Mouse (Mus musculus) limb, embryonic 10.5 days (tissue): Measurements from ENCODE around the gene Ubp1. TPM values are rescaled to one million over a fixed set of nuclear protein-coding genes. Genes with fewer than 3 reads are reported as not detected.
A peak's percentile ranks its signal among the peaks of the same experiment; 100 is the strongest.
"Not testable (repeated sequence)": the region's sequence is repeated elsewhere in the genome, so short reads cannot be mapped to it uniquely, and the experiment has no call there.

Experiments
- DNase-seq: peaks from one replicate; pipeline ENCODE4 v3.0.0-alpha.2; 2017; ENCODE audit warnings: low spot score
- H3K27ac ChIP-seq: fragments of 300-500 bp; sonication (generic); 2 replicates; pipeline ENCODE4 v1.5.1; 2016; ENCODE audit warnings: mild to moderate bottlenecking
- H3K27me3 ChIP-seq: fragments of 300-500 bp; sonication (generic); 2 replicates; pipeline ENCODE4 v1.6.1; 2016; ENCODE audit warnings: low read depth, mild to moderate bottlenecking; ENCODE audit not compliant: poor library complexity, severe bottlenecking
- H3K36me3 ChIP-seq: fragments of 300-500 bp; sonication (generic); 2 replicates; pipeline ENCODE4 v1.6.1; 2016; ENCODE audit warnings: mild to moderate bottlenecking, moderate library complexity
- H3K4me1 ChIP-seq: fragments of 300-500 bp; sonication (generic); 2 replicates; pipeline ENCODE4 v1.6.1; 2016
- H3K4me3 ChIP-seq: fragments of 300-500 bp; sonication (generic); 2 replicates; pipeline ENCODE4 v1.5.1; 2016; ENCODE audit warnings: mild to moderate bottlenecking, moderate library complexity
- H3K9me3 ChIP-seq: fragments of 300-500 bp; sonication (generic); replicated peaks from 2 replicates; pipeline ENCODE4 v1.6.1; 2016; ENCODE audit warnings: mild to moderate bottlenecking
- WGBS: fragments of 180-500 bp; shearing (Covaris S2); methylation state at CpG from one replicate; pipeline ENCODE4 v1.1.7; 2016; 5-methylcytosine and 5-hydroxymethylcytosine counted together
- polyA plus RNA-seq: library from polyadenylated mRNA; unstranded; fragments of >200 nt; fragmentation: Nextera tagmentation; extraction: Ambion mirVana; gene quantifications from 2 replicates; pipeline ENCODE4 v1.2.1, GENCODE M21; 2016

Gene Ubp1
- polyA plus RNA-seq: 41.7 and 43.6 TPM in 2 replicates

GRCm38 (mm10) chr9:113930534-113931374 lies at the start of gene Ubp1:
TSS of gene Ubp1 (plus strand) at chr9:113930934.
- H3K27ac ChIP-seq: peak within 1 kb of the TSS; percentile 94
- DNase-seq: peak; percentile 93

GRCm38 (mm10) chr9:113894903-113895302 lies 35.8 kb upstream of the Ubp1 start:
- no peak overlapping the region for H3K4me3 ChIP-seq
- no peaks in the 10 kb centered on the region for H3K4me1 ChIP-seq
- H3K36me3 ChIP-seq: peaks cover 52% of the 10 kb centered on the region
- H3K27ac ChIP-seq: no peak overlapping the region
- 93% methylated on average over 3 of the region's 3 CpGs for WGBS
- no peak for DNase-seq
- H3K27me3 ChIP-seq: no peaks in the 10 kb centered on the region
- H3K9me3 ChIP-seq: no peaks in the 10 kb centered on the region

More at GRCm38 (mm10) chr9:113930534-113931374, at the start of gene Ubp1:
- Histone ChIP-seq H3K4me3 (peak within 1 kb of the TSS; percentile 97), H3K36me3 (no peaks in the 10 kb centered on the region), H3K9me3 (no peaks in the 10 kb centered on the region), H3K4me1 (peaks cover 27% of the 10 kb centered on the region), H3K27me3 (no peaks in the 10 kb centered on the region)
- 4% methylated on average over 76 of the region's 86 CpGs for WGBS

- Histone ChIP-seq H3K9me3 (no peaks in the 10 kb centered on the region), H3K4me1 (no peaks in the 10 kb centered on the region), H3K27me3 (no peaks in the 10 kb centered on the region), H3K36me3 (peaks cover 70% of the 10 kb centered on the region), H3K27ac (no peak overlapping the region), H3K4me3 (no peak overlapping the region)
- WGBS: 90% methylated on average over 4 of the region's 4 CpGs
- no peak for DNase-seq
Observed at GRCm38 (mm10) chr9:113903136-113903535, 27.6 kb upstream of the Ubp1 start.

GRCm38 (mm10) chr9:113904315-113904714 lies 26.4 kb upstream of the Ubp1 start:
- WGBS: 96% methylated on average over 6 of the region's 6 CpGs
- not testable (repeated sequence) for DNase-seq, H3K4me3 ChIP-seq, H3K27ac ChIP-seq, H3K27me3 ChIP-seq, H3K4me1 ChIP-seq, H3K9me3 ChIP-seq
- H3K36me3 ChIP-seq: peaks cover 73% of the 10 kb centered on the region

DNA sequence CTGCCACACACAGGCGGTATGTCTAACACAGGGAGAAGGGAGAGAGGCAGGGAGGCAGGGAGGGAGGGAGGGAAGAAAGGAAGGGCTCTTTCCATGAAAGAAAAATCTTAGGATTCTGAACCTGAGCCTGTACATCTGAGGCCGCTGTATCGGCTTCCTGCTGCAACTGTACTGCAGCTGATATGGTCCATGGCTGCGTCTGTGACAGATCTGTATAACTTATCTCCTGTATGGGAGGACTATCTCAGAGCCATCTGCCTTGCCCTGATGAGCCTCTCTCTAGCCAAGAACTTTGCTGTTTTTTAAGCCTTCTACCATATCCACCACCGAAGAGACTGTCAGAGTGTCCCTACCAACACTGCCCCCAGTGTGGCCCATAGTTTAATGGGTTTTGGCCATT lies 14.9 kb upstream of the Ubp1 start:
- 92% methylated on average over 5 of the region's 5 CpGs for WGBS
- Histone ChIP-seq H3K9me3 (no peaks in the 10 kb centered on the region), H3K36me3 (peaks cover 56% of the 10 kb centered on the region), H3K4me3 (no peak overlapping the region), H3K27ac (no peak overlapping the region), H3K27me3 (no peaks in the 10 kb centered on the region), H3K4me1 (no peaks in the 10 kb centered on the region)
- no peak for DNase-seq

GRCm38 (mm10) chr9:113922677-113923076 lies 8.1 kb upstream of the Ubp1 start:
- 95% methylated on average over 5 of the region's 5 CpGs for WGBS
- no peaks in the 10 kb centered on the region for H3K4me1 ChIP-seq
- no peak for DNase-seq
- no peak overlapping the region for H3K27ac ChIP-seq
- peaks cover 22% of the 10 kb centered on the region for H3K36me3 ChIP-seq
- no peaks in the 10 kb centered on the region for H3K9me3 ChIP-seq
- H3K27me3 ChIP-seq: no peaks in the 10 kb centered on the region
- no peak overlapping the region for H3K4me3 ChIP-seq

DNA sequence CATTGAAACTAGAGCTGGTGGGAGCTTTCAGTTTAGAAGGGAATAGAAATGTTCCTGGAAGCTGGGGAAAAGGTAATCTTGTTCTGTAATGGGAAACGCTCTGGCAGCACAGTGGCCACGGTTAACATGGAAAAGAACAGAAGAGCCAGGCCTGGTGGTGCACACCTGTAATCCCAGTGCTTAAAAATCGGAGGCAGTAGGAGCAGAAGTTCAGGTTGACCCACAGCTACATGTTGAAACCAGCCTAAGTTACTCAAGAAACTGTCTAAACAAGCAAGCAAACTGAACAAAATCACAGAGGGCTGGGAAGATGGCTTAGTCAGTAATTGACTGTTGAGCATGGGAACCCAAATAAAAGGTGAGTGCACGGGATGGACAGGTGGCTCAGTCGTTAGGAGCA lies 5.9 kb upstream of the Ubp1 start:
- WGBS: 94% methylated on average over 5 of the region's 5 CpGs
- H3K36me3 ChIP-seq: peaks cover 18% of the 10 kb centered on the region
- no peak for DNase-seq
- H3K4me3 ChIP-seq: no peak overlapping the region
- peaks cover 2% of the 10 kb centered on the region; the same call in 1 of the 2 replicates for H3K4me1 ChIP-seq
- H3K27ac ChIP-seq: no peak overlapping the region
- H3K9me3 ChIP-seq: no peaks in the 10 kb centered on the region
- H3K27me3 ChIP-seq: no peaks in the 10 kb centered on the region

DNA sequence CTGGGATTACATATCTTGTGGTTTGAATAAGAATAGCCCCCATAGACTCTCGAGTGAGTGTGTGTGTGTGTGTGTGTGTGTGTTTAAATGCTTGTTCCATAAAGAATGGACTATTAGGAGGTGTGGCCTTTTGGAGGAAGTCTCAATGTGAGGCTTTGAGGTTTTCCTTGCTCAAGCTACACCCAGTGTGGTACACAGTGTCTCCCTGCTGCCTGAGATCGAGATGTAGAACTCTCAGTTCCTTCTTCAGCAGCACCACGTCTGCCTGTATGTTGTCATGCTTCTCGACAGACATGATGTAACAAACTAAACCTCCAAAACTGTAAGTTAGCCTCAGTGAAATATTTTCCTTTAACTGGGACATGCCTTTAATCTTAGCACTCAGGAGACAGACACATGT lies 2.1 kb upstream of the Ubp1 start:
- 89% methylated on average over 4 of the region's 4 CpGs for WGBS
- DNase-seq: no peak

DNA sequence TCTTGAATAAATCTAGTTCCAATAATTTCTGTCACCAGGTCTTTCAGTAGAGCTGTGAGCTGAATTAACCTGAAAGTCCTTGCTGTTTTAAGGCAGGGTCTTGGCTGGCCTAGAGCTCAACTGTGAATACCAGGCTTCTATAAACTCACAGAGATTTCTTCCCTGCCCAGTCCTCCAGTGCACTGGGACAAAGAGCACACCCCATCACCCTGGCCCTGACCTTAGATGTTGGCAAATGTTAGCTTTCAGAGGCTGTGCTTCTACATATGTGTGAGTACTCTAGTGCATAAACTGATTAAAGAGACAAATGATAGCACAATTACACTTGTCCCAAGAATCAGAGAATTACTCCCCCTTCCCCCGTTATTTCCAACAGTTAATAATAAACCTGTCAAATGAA lies 1.1 kb upstream of the Ubp1 start:
- DNase-seq: no peak
- Histone ChIP-seq H3K4me1 (peaks cover 27% of the 10 kb centered on the region), H3K27ac (peak overlapping the region; percentile 94; the same call in 1 of the 2 replicates), H3K9me3 (no peaks in the 10 kb centered on the region), H3K4me3 (peak overlapping the region; percentile 97), H3K27me3 (no peaks in the 10 kb centered on the region), H3K36me3 (no peaks in the 10 kb centered on the region)
- WGBS: 68% methylated on average over 1 of the region's 1 CpGs

More for the DNA sequence above, 2.1 kb upstream of the Ubp1 start:
- Histone ChIP-seq H3K27me3 (no peaks in the 10 kb centered on the region), H3K36me3 (peaks cover 1% of the 10 kb centered on the region; the same call in 1 of the 2 replicates), H3K9me3 (no peaks in the 10 kb centered on the region), H3K4me3 (no peak overlapping the region), H3K27ac (no peak overlapping the region), H3K4me1 (peaks cover 18% of the 10 kb centered on the region)

DNA sequence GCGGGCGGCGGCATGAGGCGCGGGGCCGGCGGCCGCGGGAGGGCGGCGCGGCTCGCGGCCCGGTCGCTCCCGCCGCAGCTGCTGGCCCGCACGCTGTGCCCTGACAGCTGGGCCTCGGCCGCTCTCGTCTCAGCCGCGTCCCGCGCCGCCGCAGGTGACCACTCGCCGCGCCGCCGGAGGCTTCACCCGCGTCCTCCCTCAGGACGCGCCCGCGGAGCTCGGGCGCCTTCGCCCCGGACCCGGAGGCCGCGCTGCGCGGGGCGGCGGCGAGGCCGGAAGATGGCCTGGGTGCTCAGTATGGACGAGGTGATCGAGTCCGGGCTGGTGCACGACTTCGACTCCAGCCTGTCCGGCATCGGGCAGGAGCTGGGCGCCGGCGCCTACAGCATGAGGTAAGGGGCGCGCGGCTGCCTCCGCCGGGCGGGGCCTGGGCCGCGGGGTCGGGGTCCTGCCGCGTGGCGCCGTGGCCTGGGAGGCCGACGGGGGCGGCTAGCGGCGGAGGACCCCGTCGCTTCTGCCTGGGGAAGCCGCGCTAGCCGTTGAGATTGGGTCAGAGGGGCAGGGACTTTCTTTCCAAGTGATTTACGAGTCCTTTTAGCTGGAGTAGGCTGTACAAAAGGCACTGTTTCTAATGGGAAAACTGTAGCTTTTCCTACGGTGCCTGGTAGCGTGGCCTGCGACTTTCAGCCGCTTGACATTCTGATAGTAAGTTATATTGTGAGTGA lies 803 bp downstream of the Ubp1 start:
- DNase-seq: peak; percentile 66
- WGBS: 3% methylated on average over 91 of the region's 91 CpGs
- Histone ChIP-seq H3K27me3 (no peaks in the 10 kb centered on the region), H3K27ac (peak overlapping the region; percentile 94), H3K9me3 (no peaks in the 10 kb centered on the region), H3K36me3 (no peaks in the 10 kb centered on the region), H3K4me3 (peak overlapping the region; percentile 97), H3K4me1 (peaks cover 27% of the 10 kb centered on the region)

GRCm38 (mm10) chr9:113932100-113932470 lies 1.4 kb downstream of the Ubp1 start:
- H3K9me3 ChIP-seq: no peaks in the 10 kb centered on the region
- peak overlapping the region; percentile 94 for H3K27ac ChIP-seq
- no peaks in the 10 kb centered on the region for H3K27me3 ChIP-seq
- peaks cover 27% of the 10 kb centered on the region for H3K4me1 ChIP-seq
- no peaks in the 10 kb centered on the region for H3K36me3 ChIP-seq
- whole genome bisulfite sequencing: 9% methylated on average over 8 of the region's 8 CpGs
- peak overlapping the region; percentile 97 for H3K4me3 ChIP-seq
- no peak for DNase-seq

DNA sequence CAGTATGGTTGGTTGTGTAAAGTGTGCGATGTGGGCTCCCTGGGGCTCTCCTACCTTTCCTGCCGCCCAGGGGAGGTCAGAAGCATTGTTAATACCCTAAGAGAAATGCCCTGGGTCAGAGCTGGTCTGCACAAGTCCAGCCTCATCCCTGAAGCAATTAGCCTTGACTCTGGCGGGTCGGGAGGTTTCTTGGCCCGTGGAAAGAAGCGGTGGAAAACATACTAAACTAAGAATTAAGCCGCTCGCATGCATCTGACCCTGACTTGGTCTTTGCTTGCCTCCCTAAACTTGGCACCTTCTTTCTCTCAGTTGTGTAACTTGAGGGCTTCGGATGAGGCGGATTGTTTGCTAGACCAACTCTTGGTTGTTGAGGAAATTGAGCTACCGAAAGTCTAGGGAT lies 1.8 kb downstream of the Ubp1 start:
- Histone ChIP-seq H3K4me1 (peaks cover 27% of the 10 kb centered on the region), H3K36me3 (no peaks in the 10 kb centered on the region), H3K27me3 (no peaks in the 10 kb centered on the region), H3K27ac (peak overlapping the region; percentile 94), H3K9me3 (no peaks in the 10 kb centered on the region), H3K4me3 (peak overlapping the region; percentile 97)
- DNase-seq: no peak
- WGBS: 31% methylated on average over 11 of the region's 11 CpGs

DNA sequence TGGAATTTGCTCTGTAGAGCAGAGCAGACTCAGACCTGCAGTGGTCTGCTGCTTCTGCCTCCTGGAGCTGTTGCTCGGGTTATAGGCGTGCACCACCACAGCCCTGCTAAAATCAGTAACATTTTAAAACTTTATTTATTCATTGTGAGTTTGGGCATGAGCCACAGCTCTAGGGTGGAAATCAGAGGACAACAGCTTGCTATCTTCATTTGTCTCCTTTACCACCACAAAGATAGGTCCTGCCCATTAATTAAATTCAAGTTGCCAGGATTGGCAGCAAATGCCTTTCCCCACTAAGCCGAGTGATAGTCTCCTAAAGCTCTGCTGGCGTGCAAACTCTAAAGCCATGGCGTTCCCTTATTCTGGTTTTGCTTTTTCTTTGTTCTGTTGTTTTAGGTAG lies 4.9 kb downstream of the Ubp1 start:
- Histone ChIP-seq H3K4me1 (peaks cover 23% of the 10 kb centered on the region), H3K9me3 (no peaks in the 10 kb centered on the region), H3K27ac (no peak overlapping the region), H3K27me3 (no peaks in the 10 kb centered on the region), H3K36me3 (no peaks in the 10 kb centered on the region), H3K4me3 (no peak overlapping the region)
- no peak for DNase-seq
- WGBS: 85% methylated on average over 5 of the region's 5 CpGs
